Mouse (Mus musculus) neural tube, embryonic 12.5 days (tissue): ENCODE measurements around the gene Epn2. TPM values are rescaled to one million over a fixed set of nuclear protein-coding genes. Genes with fewer than 3 reads are reported as not detected.

ENCODE experiments used
- ATAC-seq: fragments of 200-750 bp; cut with Nextera tagmentation; 2 replicates; pipeline ENCODE4 v1.8.0; 2017; ENCODE audit warnings: low read depth, mild to moderate bottlenecking, moderate TSS enrichment, moderate library complexity; ENCODE audit not compliant: low FRiP score
- H3K27ac ChIP-seq: fragments of 300-500 bp; sonication (generic); 2 replicates; pipeline ENCODE4 v1.5.1; 2016
- H3K27me3 ChIP-seq: fragments of 300-500 bp; sonication (generic); replicated peaks from 2 replicates; pipeline ENCODE4 v1.6.1; 2016; ENCODE audit warnings: mild to moderate bottlenecking
- H3K36me3 ChIP-seq: fragments of 300-500 bp; sonication (generic); 2 replicates; pipeline ENCODE4 v1.6.1; 2016; ENCODE audit warnings: mild to moderate bottlenecking
- H3K4me1 ChIP-seq: fragments of 300-500 bp; sonication (generic); 2 replicates; pipeline ENCODE4 v1.6.1; 2016
- H3K4me2 ChIP-seq: fragments of 300-500 bp; sonication (generic); replicated peaks from 2 replicates; pipeline ENCODE4 v1.6.1; 2016; ENCODE audit warnings: mild to moderate bottlenecking
- H3K4me3 ChIP-seq: fragments of 300-500 bp; sonication (generic); 2 replicates; pipeline ENCODE4 v1.5.1; 2016
- H3K9ac ChIP-seq: fragments of 300-500 bp; sonication (generic); 2 replicates; pipeline ENCODE4 v1.6.1; 2016; ENCODE audit warnings: mild to moderate bottlenecking
- H3K9me3 ChIP-seq: fragments of 300-500 bp; sonication (generic); 2 replicates; pipeline ENCODE4 v1.6.1; 2016; ENCODE audit warnings: mild to moderate bottlenecking
- WGBS: fragments of 180-500 bp; shearing (Covaris S2); methylation state at CpG from one replicate; pipeline ENCODE4 v1.1.7; 2016; 5-methylcytosine and 5-hydroxymethylcytosine counted together
- polyA plus RNA-seq: library from polyadenylated mRNA; unstranded; fragments of >200 nt; fragmentation: Nextera tagmentation; extraction: Ambion mirVana; gene quantifications from 2 replicates; pipeline ENCODE4 v1.2.1, GENCODE M21; 2016

The Epn2 gene
- polyA plus RNA-seq, 1 experiment from 2014 or later: 43.8 TPM

GRCm38 (mm10) chr11:61468534-61468933 lies 111.0 kb downstream of the Epn2 start:
- Histone ChIP-seq H3K4me2 (no peak overlapping the region), H3K9me3 (no peaks in the 10 kb centered on the region), H3K36me3 (no peaks in the 10 kb centered on the region), H3K27me3 (no peaks in the 10 kb centered on the region), H3K27ac (no peak overlapping the region), H3K9ac (no peak overlapping the region), H3K4me1 (no peaks in the 10 kb centered on the region), H3K4me3 (no peak overlapping the region)
- no peak for ATAC-seq
- 88% methylated on average over 4 of the region's 4 CpGs for WGBS

Other genes with a start within 250 kb of the Epn2 start
- not detected in 2 replicates for gene Slc47a2, start 236.8 kb downstream of the Epn2 start, polyA plus RNA-seq
- 0.06 and 0.17 TPM in 2 replicates for gene Slc47a1, start 201.3 kb downstream of the Epn2 start, polyA plus RNA-seq
- gene Rnf112, start 125.6 kb downstream of the Epn2 start, polyA plus RNA-seq: 8.9 and 9.2 TPM in 2 replicates
- gene Mfap4, start 94.3 kb downstream of the Epn2 start, polyA plus RNA-seq: 103 and 133 TPM in 2 replicates
- gene Mapk7, start 85.3 kb downstream of the Epn2 start, polyA plus RNA-seq: 93.7 and 95.6 TPM in 2 replicates
- gene B9d1, start 74.5 kb downstream of the Epn2 start, polyA plus RNA-seq: 31.0 and 31.1 TPM in 2 replicates
- 9.2 and 10.1 TPM in 2 replicates for gene Grap, start 73.6 kb upstream of the Epn2 start, polyA plus RNA-seq
- gene Fam83g, start 104.4 kb upstream of the Epn2 start, polyA plus RNA-seq: 0.47 and 0.56 TPM in 2 replicates
- not detected in 2 replicates for gene Slc5a10, start 141.1 kb upstream of the Epn2 start, polyA plus RNA-seq
- gene Prpsap2, start 182.4 kb upstream of the Epn2 start, polyA plus RNA-seq: 46.3 and 48.0 TPM in 2 replicates